Mouse (Mus musculus): ENCODE data around the gene Cks2.

GRCm38 (mm10) chr13:51602764-51603163 is 42.3 kb upstream of the Cks2 start:
- TF ChIP-seq POLR2A (IDR thresholded peaks at IDR 0.05; ENCODE audit: borderline replicate concordance, control insufficient read depth, low read depth, low read length) (no peak), CTCF (IDR thresholded peaks at IDR 0.05; ENCODE audit: control insufficient read depth, insufficient read depth, low read length) (no peak)

All from bone marrow, adult 2 months (tissue).